Mouse (Mus musculus): ENCODE measurements around the gene Pigs.
A peak's percentile ranks its signal among the peaks of the same experiment; 100 is the strongest.

Pigs gene

GRCm38 (mm10) chr11:78364103-78364502, 35.9 kb downstream of the Pigs start:
- DNase-seq (ENCODE audit: low read depth), result peak; percentile 83

- DNase-seq (ENCODE audit: low read depth), result no peak
These were observed 39.4 kb downstream of the Pigs start for GRCm38 (mm10) chr11:78367456-78368225.

GRCm38 (mm10) chr11:78370389-78370788, 42.2 kb downstream of the Pigs start:
- peak; percentile 88 for DNase-seq (ENCODE audit: low read depth)

- no peak for DNase-seq (ENCODE audit: low read depth)
These were observed 43.5 kb downstream of the Pigs start for GRCm38 (mm10) chr11:78371711-78372110.

- DNase-seq (ENCODE audit: low read depth), result peak; percentile 34
These were observed 44.0 kb downstream of the Pigs start for GRCm38 (mm10) chr11:78372166-78372565.

GRCm38 (mm10) chr11:78372610-78373009, 44.4 kb downstream of the Pigs start:
- peak; percentile 62 for DNase-seq (ENCODE audit: low read depth)

- no peak for DNase-seq (ENCODE audit: low read depth)
These were observed 45.9 kb downstream of the Pigs start for GRCm38 (mm10) chr11:78374147-78374546.

GRCm38 (mm10) chr11:78377549-78378159, 49.4 kb downstream of the Pigs start:
- DNase-seq (ENCODE audit: low read depth), result no peak

GRCm38 (mm10) chr11:78380351-78380750, 52.1 kb downstream of the Pigs start:
- peak; percentile 18 for DNase-seq (ENCODE audit: low read depth)

GRCm38 (mm10) chr11:78380996-78381395, 52.8 kb downstream of the Pigs start:
- DNase-seq (ENCODE audit: low read depth), result no peak

- DNase-seq (ENCODE audit: low read depth), result peak; percentile 20
These were observed 54.1 kb downstream of the Pigs start for GRCm38 (mm10) chr11:78382286-78382685.

- peak; percentile 92 for DNase-seq (ENCODE audit: low read depth)
These were observed 54.5 kb downstream of the Pigs start for GRCm38 (mm10) chr11:78382701-78383100.

- DNase-seq (ENCODE audit: low read depth), result no peak
These were observed 57.6 kb downstream of the Pigs start for GRCm38 (mm10) chr11:78385776-78386175.

- no peak for DNase-seq (ENCODE audit: low read depth)
These were observed 58.4 kb downstream of the Pigs start, which contains the start of gene Foxn1 for GRCm38 (mm10) chr11:78386508-78387043. Foxn1 (minus strand) TSS chr11:78386558.
